Mouse (Mus musculus) left cerebral cortex, adult 2 months (tissue): Measurements from ENCODE around the gene Ephb2. TPM values are rescaled to one million over a fixed set of nuclear protein-coding genes. Genes with fewer than 3 reads are reported as not detected.
A peak's percentile ranks its signal among the peaks of the same experiment; 100 is the strongest.

Source experiments
- DNase-seq, 2 experiments: peaks; one replicate each; pipeline ENCODE4 v3.0.0; 2021 to 2022; ENCODE audit warnings: low spot score in 2 of 2, mixed read lengths in 1 of 2; ENCODE audit errors: extremely low spot score in 1 of 2
- H3K27ac ChIP-seq: fragments of 200-600 bp; 2 replicates; pipeline ENCODE4 v1.8.1; 2022
- H3K4me3 ChIP-seq: fragments of 200-600 bp; 2 replicates; pipeline ENCODE4 v1.8.1; 2022
- CTCF ChIP-seq: fragments of 200-600 bp; IDR thresholded peaks from 2 replicates; pipeline ENCODE4 v1.8.1; 2022; ENCODE audit warnings: antibody characterized with exemption, mild to moderate bottlenecking, moderate library complexity
- intact Hi-C: fragments of 180-260 bp; cut with DNase I; formaldehyde crosslinking; loops from one replicate; pipeline ENCODE4 v1.15.1; 2025
- total RNA-seq, 2 experiments: library from RNA; stranded (reverse); gene quantifications; 2 replicates each; pipeline ENCODE4 v1.2.3; 2021

Gene Ephb2
- total RNA-seq, 2 experiments from 2014 or later = 17.0 to 18.3 TPM

DNA sequence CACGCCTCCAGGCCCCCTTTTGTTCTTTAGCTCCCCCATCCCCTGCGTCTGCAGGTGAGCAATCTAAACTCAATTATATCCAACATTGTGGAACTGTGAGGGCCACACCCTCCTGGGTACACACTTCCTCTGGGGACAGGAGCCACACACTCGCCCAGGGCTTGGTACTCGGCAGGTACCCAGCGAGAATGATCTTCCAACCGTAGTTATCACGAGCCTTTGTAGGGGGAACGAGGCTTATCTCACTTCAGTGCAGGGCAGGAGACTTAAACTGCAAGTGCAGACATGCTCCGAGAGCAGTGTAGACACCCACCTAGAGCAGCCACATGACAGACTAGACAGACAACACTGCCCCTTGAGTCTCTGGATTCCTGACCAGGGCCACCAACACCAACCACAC lies 115.8 kb downstream of the Ephb2 start:
- TF ChIP-seq CTCF = no peak
- intact Hi-C loops = no loop called here
- Histone ChIP-seq H3K27ac (no peak overlapping the region), H3K4me3 (no peak overlapping the region)
- DNase-seq = no peak

- Histone ChIP-seq H3K4me3 (no peak overlapping the region), H3K27ac (no peak overlapping the region)
- DNase-seq = no peak
- intact Hi-C loops = no loop called here
- TF ChIP-seq CTCF = no peak
These were observed 117.4 kb downstream of the Ephb2 start for GRCm38 (mm10) chr4:136718193-136718986.

DNA sequence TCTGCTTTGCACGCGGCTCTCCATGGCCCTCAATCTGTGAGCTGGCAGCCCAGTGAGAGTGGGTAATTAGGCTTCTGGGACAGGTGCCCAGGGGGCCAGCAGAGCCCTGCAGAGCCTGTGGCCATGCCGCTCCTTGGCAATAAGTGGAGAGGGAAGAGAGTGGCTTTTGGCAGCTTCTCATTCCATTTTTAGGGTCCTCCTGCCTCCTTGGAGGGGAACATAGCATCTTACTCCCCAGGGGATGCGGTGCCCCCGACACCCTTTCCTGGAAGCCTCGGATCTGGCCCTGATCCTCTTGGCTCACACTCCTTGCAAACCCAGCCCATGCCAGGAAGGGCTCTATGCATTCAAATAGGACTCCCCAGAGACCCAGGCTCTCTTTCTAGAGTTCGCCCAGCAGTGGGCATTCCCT lies 119.2 kb downstream of the Ephb2 start:
- peak in 1 of 2 experiments; percentile 34 for DNase-seq
- intact Hi-C loops = no loop called here
- H3K27ac ChIP-seq = no peak overlapping the region
- H3K4me3 ChIP-seq = no peak overlapping the region
- no peak for TF ChIP-seq CTCF

- Histone ChIP-seq H3K27ac (no peak overlapping the region), H3K4me3 (no peak overlapping the region)
- no peak for DNase-seq
- intact Hi-C loops = no loop called here
- TF ChIP-seq CTCF = no peak
These were observed 121.3 kb downstream of the Ephb2 start for GRCm38 (mm10) chr4:136714530-136714929.

DNA sequence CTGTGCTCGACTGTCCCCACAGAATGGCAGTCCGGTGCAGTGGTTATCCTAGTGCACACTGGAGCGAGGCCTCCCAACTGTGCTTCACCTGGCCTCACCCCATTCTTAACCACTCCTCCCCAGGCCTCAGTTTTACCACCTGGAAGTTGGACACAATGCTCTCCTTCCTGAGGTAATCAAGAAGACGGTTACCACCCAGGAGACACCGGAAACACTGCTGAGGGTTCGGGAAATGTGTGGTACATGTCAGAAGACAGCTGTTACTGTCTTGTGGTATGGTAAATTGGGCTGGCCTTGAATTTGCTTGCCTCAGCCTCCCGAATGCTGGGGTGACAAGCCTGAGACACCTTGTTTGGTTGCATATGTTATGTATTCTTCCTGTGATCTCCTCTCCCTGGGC lies 121.9 kb downstream of the Ephb2 start:
- no peak for DNase-seq
- no peak overlapping the region for H3K27ac ChIP-seq
- no peak overlapping the region for H3K4me3 ChIP-seq
- intact Hi-C loops = no loop called here
- no peak for TF ChIP-seq CTCF

- TF ChIP-seq CTCF = no peak
- H3K4me3 ChIP-seq = no peak overlapping the region
- intact Hi-C loops = no loop called here
- H3K27ac ChIP-seq = no peak overlapping the region
- no peak for DNase-seq
These were observed 122.4 kb downstream of the Ephb2 start for GRCm38 (mm10) chr4:136713431-136713830.

DNA sequence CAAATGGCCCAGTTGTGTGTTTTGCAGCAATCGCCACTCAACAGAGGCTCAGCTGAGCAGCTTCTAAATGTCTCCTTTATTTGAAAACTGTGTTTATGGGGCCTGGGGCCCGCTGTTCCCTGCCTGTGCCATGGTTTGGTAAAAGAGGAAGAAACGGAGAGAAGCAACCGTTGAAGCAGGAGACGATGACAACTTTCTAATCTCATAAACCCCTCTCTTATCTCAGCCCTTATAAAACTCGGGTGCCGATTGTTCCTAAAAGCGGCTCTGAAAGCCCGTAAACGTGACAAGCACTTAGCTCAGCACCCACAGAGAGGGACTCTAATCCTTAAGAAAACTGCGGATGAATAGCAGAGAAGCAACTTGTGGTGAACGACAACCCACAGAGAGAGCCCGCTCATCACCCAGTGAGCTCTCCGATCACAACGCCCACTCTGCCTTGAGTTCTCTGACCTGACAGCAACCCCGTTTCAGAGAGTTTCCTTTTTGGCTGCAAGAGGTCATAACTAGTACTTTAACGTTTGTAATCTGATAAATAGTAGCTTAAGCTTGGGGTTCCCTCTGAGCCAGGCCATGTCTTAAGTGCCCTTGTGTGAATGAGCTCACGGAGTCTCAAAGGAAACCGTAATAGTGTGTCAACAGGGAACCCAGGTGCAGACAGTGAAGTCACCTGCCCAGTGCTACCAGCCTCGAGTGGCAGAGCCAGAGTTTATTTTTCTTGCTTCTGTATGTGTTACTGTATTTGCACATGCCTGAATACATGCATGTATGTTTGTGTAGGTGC lies 123.6 kb downstream of the Ephb2 start:
- H3K4me3 ChIP-seq = no peak overlapping the region
- no peak for DNase-seq
- TF ChIP-seq CTCF = no peak
- no peak overlapping the region for H3K27ac ChIP-seq
- intact Hi-C loops = no loop called here

DNA sequence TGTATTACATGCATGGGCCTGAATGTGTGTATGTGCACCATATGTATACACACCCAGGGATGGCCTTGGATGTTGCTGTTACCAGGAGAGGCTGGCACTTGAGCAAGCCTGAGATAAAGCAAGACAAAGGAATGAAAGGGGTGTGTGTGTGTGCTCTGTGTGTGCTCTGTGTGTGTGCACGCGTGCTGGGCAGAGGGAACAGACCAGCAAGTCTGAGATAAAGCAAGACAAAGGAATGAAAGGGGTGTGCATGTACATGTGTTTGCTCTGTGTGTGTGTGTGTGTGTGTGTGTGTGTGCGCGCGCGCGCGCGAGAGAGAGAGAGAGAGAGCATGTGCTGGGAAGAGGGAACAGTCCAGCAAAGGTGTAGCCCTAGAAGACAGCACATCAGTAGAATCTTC lies 125.4 kb downstream of the Ephb2 start:
- Histone ChIP-seq H3K27ac (no peak overlapping the region), H3K4me3 (no peak overlapping the region)
- intact Hi-C loops = no loop called here
- TF ChIP-seq CTCF = no peak
- no peak for DNase-seq

DNA sequence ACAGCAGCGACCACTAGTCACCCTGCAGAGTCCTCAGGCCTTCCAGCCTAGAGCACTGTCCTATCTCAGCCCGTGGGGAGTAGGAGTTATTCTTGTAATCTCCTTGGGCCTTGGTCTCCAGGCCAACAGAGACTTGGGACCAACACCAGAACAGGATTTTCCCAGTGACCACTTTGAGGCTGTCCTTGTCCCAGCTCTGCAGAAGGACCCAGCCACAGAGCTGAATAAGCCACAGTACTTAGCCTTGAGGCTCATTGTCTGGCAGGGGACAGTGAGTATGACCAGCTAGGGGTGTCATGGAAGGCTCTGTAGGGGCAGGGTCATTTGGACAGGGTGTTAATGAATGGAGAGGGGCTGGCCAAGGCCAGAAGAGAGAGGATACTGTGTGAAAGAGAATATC lies 126.8 kb downstream of the Ephb2 start:
- intact Hi-C loops = no loop called here
- no peak for DNase-seq
- TF ChIP-seq CTCF = no peak
- Histone ChIP-seq H3K27ac (no peak overlapping the region), H3K4me3 (no peak overlapping the region)

DNA sequence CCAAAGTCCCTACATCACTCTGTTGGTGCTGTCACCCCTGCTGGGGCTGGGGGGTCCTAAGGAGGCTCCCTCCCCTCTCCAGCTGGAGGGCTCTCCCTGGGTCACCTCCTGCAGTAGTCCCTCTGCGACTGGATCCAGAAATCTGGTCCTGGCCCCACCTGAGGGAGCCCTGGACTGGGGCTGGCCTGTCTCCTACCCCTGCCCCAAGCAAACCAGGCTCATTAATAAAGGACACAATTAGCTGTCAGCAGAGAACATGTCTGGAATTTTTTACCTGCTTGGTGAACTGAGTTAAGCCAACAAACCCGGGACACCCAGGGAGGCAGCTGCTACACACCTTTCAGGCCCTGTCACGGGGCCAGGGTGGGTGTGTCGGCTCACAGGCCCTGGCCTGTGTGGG lies 129.1 kb downstream of the Ephb2 start:
- intact Hi-C loops = no loop called here
- Histone ChIP-seq H3K27ac (no peak overlapping the region), H3K4me3 (no peak overlapping the region)
- DNase-seq = no peak
- TF ChIP-seq CTCF = no peak

- Histone ChIP-seq H3K4me3 (no peak overlapping the region), H3K27ac (no peak overlapping the region)
- intact Hi-C loops = no loop called here
- no peak for DNase-seq
- no peak for TF ChIP-seq CTCF
These were observed 130.7 kb downstream of the Ephb2 start for GRCm38 (mm10) chr4:136705091-136705490.

- Histone ChIP-seq H3K4me3 (no peak overlapping the region), H3K27ac (no peak overlapping the region)
- TF ChIP-seq CTCF = no peak
- no peak for DNase-seq
- intact Hi-C loops = no loop called here
These were observed 131.2 kb downstream of the Ephb2 start for GRCm38 (mm10) chr4:136704551-136704950.

DNA sequence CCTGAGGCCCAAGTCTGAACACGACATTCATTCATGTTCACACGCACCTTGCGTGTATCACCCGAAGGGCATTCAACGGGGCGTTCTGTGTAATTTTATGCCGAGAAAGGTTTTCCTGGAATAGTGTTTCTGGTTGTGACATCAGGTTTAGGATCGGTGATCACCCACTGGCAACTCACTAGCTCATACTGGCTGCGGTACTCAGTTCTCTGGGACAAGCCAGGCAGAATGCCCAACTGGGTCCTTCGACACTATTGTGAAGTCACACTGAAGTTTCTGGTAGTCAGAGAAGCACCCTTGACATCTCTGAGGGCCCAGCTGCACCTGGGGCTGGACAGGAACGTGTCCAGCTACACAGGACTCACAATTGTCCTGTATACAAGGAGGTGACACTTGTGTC lies 132.4 kb downstream of the Ephb2 start:
- intact Hi-C loops = no loop called here
- DNase-seq = no peak
- H3K4me3 ChIP-seq = no peak overlapping the region
- no peak for TF ChIP-seq CTCF
- H3K27ac ChIP-seq = no peak overlapping the region
